Mouse (Mus musculus) forebrain, postnatal 0 days (tissue): ENCODE measurements around the gene Stx18. TPM values are rescaled to one million over a fixed set of nuclear protein-coding genes. Genes with fewer than 3 reads are reported as not detected.

Experiments
- ATAC-seq: fragments of 200-750 bp; cut with Nextera tagmentation; 2 replicates; pipeline ENCODE4 v1.8.0; 2017; ENCODE audit warnings: mild to moderate bottlenecking, moderate library complexity
- DNase-seq: peaks from one replicate; pipeline ENCODE4 v3.0.0-alpha.2; 2015
- H3K27ac ChIP-seq: fragments of 300-500 bp; sonication (generic); 2 replicates; pipeline ENCODE4 v1.5.1; 2014; ENCODE audit warnings: low read depth, mild to moderate bottlenecking, antibody characterized with exemption, low read length, moderate library complexity, mixed read lengths
- H3K27me3 ChIP-seq: fragments of 300-500 bp; sonication (generic); 2 replicates; pipeline ENCODE4 v1.6.1; 2014; ENCODE audit warnings: mild to moderate bottlenecking, low read length, mixed read lengths; ENCODE audit not compliant: insufficient read depth
- H3K36me3 ChIP-seq: fragments of 300-500 bp; sonication (generic); 2 replicates; pipeline ENCODE4 v1.6.1; 2014; ENCODE audit warnings: mild to moderate bottlenecking, moderate library complexity; ENCODE audit not compliant: insufficient read depth
- H3K4me1 ChIP-seq: fragments of 300-500 bp; sonication (generic); 2 replicates; pipeline ENCODE4 v1.6.1; 2014; ENCODE audit warnings: antibody characterized with exemption; ENCODE audit not compliant: insufficient read depth
- H3K4me2 ChIP-seq: fragments of 300-500 bp; sonication (generic); 2 replicates; pipeline ENCODE4 v1.6.1; 2014; ENCODE audit warnings: low read depth, mild to moderate bottlenecking, moderate library complexity
- H3K4me3 ChIP-seq: fragments of 300-500 bp; sonication (generic); 2 replicates; pipeline ENCODE4 v1.5.1; 2014; ENCODE audit warnings: low read depth, low read length, mixed read lengths
- H3K9ac ChIP-seq: fragments of 300-500 bp; sonication (generic); 2 replicates; pipeline ENCODE4 v1.6.1; 2014; ENCODE audit warnings: mild to moderate bottlenecking
- H3K9me3 ChIP-seq: fragments of 300-500 bp; sonication (generic); 2 replicates; pipeline ENCODE4 v1.6.1; 2016; ENCODE audit warnings: low read length
- CTCF ChIP-seq: sonication (generic); IDR thresholded peaks from 2 replicates; pipeline ENCODE4 v1.5.1; 2016; ENCODE audit warnings: antibody characterized with exemption, control low read depth, low read depth
- WGBS: fragments of 180-500 bp; shearing (Covaris S2); extraction: QIAGEN DNeasy Blood & Tissue Kit; methylation state at CpG from one replicate; pipeline ENCODE4 v1.1.7; 2014; 5-methylcytosine and 5-hydroxymethylcytosine counted together
- polyA plus RNA-seq: library from polyadenylated mRNA; unstranded; fragments of >200 nt; fragmentation: Nextera tagmentation; extraction: Ambion mirVana; gene quantifications from 2 replicates; pipeline ENCODE4 v1.2.1, GENCODE M21; 2015
- total RNA-seq: library from RNA; depleted of rRNA; stranded (reverse); fragments of >200 nt; gene quantifications from 2 replicates; pipeline ENCODE4 v1.2.3, GENCODE M21; 2014

Gene Stx18
- total and polyA plus RNA-seq, 2 experiments from 2014 or later: 23.9 to 30.3 TPM

DNA sequence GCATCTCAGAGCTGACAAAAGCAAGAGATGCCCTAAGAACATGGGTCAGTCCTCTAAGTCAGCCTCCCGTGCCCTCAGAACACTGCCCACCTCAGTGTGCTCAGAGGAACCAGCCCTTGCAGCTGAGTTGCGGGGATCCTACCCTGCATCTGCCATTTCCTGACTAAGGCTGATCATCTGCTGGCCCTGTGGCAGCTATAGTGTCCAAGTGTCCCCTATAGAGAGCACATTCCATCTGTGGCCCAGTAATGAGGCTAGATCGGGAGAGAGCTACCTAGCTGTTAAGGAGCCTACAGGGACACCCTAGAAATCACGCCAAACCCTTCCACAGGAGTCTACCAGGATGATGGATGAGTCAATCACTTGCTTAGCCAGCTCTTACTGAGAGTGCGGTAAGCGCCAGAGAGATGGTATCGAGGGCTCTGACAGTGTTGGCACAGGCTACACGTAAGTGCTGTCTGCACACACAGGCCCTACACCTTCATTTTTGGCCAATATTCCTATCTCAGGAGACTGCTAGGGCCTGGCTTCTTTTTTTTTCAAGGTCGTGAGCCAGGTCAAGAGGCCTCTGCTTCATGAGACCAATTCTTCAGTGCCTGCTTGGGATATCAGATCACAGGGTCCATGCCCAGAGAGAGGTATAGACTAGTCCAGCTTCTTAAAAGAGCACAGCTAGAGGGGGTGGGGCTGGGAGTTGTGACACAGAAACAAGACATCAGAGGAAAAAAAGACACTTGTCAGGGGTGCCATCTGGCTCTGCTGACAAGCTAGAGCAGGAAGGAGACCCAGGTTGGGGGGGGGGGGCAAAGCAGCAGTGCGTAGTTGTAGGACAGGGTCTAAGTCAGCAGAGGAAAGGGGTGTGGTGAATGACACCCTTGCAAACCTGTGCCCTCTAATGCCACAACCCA is 113.9 kb downstream of the Stx18 start:
- H3K9ac ChIP-seq: peak overlapping the region; percentile 22; the same call in 1 of the 2 replicates
- TF ChIP-seq CTCF: no peak
- 76% methylated on average over 9 of the region's 10 CpGs for WGBS
- H3K4me2 ChIP-seq: peak overlapping the region; percentile 23; the same call in 1 of the 2 replicates
- ATAC-seq: peak; percentile 23; the same call in 1 of the 2 replicates
- no peak overlapping the region for H3K27ac ChIP-seq
- H3K4me1 ChIP-seq: peaks cover 48% of the 10 kb centered on the region
- peaks cover 95% of the 10 kb centered on the region for H3K36me3 ChIP-seq
- H3K4me3 ChIP-seq: no peak overlapping the region
- no peaks in the 10 kb centered on the region for H3K27me3 ChIP-seq
- no peak for DNase-seq
- H3K9me3 ChIP-seq: no peaks in the 10 kb centered on the region

DNA sequence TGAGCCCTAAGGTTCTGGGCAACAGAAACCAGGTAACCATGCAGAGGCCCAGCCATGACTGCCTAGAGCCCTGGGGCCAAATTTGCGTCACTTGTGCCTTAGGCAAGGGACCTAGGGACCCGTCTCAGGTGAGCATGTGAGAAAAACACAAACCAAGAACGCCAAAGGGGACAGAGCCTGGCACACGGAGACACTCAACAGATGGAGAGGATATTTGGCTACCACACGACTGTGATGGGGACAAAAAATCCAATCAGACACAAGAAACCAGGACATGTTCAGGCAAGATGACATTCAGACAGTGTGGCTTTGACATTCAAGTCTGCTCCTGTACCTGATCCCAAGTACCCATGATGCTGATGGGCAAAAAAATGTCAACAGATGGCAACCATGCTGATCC is 115.1 kb downstream of the Stx18 start:
- Histone ChIP-seq H3K9me3 (no peaks in the 10 kb centered on the region), H3K4me1 (peaks cover 48% of the 10 kb centered on the region), H3K36me3 (peaks cover 85% of the 10 kb centered on the region), H3K27ac (no peak overlapping the region), H3K4me2 (peak overlapping the region; percentile 23), H3K9ac (no peak overlapping the region; the same call in 1 of the 2 replicates), H3K27me3 (no peaks in the 10 kb centered on the region), H3K4me3 (no peak overlapping the region)
- no peak for TF ChIP-seq CTCF
- no peak for ATAC-seq
- 74% methylated on average over 5 of the region's 5 CpGs for WGBS
- DNase-seq: no peak

- no peak for ATAC-seq
- Histone ChIP-seq H3K36me3 (peaks cover 49% of the 10 kb centered on the region), H3K27me3 (no peaks in the 10 kb centered on the region), H3K9ac (peak overlapping the region; percentile 100), H3K9me3 (no peaks in the 10 kb centered on the region), H3K27ac (peak overlapping the region; percentile 99), H3K4me2 (peak overlapping the region; percentile 90), H3K4me1 (peaks cover 45% of the 10 kb centered on the region), H3K4me3 (peak overlapping the region; percentile 89)
- no peak for DNase-seq
- no peak for TF ChIP-seq CTCF
- WGBS: 18% methylated on average over 9 of the region's 9 CpGs
Measured at GRCm38 (mm10) chr5:38157481-38158020, 119.0 kb downstream of the Stx18 start.

GRCm38 (mm10) chr5:38158501-38158946 is 120.0 kb downstream of the Stx18 start:
- Histone ChIP-seq H3K9ac (peak overlapping the region; percentile 100), H3K4me2 (peak overlapping the region; percentile 90), H3K4me1 (peaks cover 39% of the 10 kb centered on the region), H3K27me3 (no peaks in the 10 kb centered on the region), H3K9me3 (no peaks in the 10 kb centered on the region), H3K27ac (peak overlapping the region; percentile 99), H3K4me3 (peak overlapping the region; percentile 89), H3K36me3 (peaks cover 40% of the 10 kb centered on the region)
- under 1% methylated on average over 17 of the region's 17 CpGs for WGBS
- ATAC-seq (peak; percentile 74), DNase-seq (peak; percentile 88)
- no peak for TF ChIP-seq CTCF

- H3K4me3 ChIP-seq: peak overlapping the region; percentile 89
- ATAC-seq (peak; percentile 88), DNase-seq (peak; percentile 96)
- TF ChIP-seq CTCF: no peak
- 3% methylated on average over 76 of the region's 79 CpGs for WGBS
- H3K27me3 ChIP-seq: no peaks in the 10 kb centered on the region
- no peaks in the 10 kb centered on the region for H3K9me3 ChIP-seq
- H3K9ac ChIP-seq: peak overlapping the region; percentile 100
- H3K27ac ChIP-seq: peak overlapping the region; percentile 99
- peaks cover 34% of the 10 kb centered on the region for H3K36me3 ChIP-seq
- peaks cover 33% of the 10 kb centered on the region for H3K4me1 ChIP-seq
- peak overlapping the region; percentile 90 for H3K4me2 ChIP-seq
Measured at GRCm38 (mm10) chr5:38158947-38159633, 120.5 kb downstream of the Stx18 start.

DNA sequence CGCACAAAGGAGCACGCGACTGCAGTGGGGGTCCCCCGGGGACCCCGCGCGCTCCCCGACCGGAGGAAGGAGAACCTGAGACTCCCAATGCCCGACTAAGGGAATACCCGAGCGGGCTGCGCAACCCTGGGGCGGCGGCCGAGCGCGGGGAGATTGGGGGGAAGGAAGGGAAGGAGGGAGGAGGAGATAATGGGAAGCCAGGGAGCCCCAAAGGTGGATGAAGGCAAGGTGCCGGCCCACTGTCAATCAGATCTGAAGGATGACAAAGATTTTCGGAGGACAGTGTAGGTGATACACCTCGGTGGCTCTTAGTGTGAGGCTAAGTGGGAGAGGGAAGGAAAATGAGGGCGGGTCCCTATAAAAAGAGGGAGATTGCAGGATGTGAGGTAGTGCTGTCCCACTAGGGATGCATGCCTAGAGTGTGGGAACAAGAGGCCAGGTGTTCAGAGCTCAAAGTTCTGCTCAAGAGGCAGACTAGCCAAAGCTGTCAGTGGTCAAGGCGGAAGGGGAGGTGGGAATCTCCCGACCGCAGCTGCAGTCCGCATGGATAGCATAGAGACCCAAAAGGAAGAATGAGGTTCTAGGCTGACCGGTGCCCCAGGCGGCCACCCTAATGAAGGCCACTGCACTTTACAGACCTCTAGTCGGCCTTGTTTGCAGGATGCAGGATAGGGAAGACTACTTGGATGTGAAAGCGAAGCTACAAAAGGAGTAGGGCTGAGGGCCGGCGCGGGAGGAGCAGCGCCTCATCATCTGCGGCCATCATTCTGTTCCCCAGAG is 121.3 kb downstream of the Stx18 start, which contains the start of gene Nsg1:
TSS of gene Nsg1 (minus strand) at position 274 of the 780 bp plus-strand sequence.
- no peak for DNase-seq
- TF ChIP-seq CTCF: no peak; the same call in 1 of the 2 replicates
- WGBS: 8% methylated on average over 35 of the region's 35 CpGs

More for the DNA sequence above, 121.3 kb downstream of the Stx18 start, which contains the start of gene Nsg1:
- Histone ChIP-seq H3K27me3 (no peaks in the 10 kb centered on the region), H3K4me3 (peak within 1 kb of the TSS; percentile 89), H3K4me2 (peak within 1 kb of the TSS; percentile 90), H3K27ac (peak within 1 kb of the TSS; percentile 99), H3K9ac (peak within 1 kb of the TSS; percentile 100), H3K9me3 (no peaks in the 10 kb centered on the region), H3K36me3 (peaks cover 27% of the 10 kb centered on the region), H3K4me1 (peaks cover 26% of the 10 kb centered on the region)
- peak; percentile 40 for ATAC-seq
